ENCODE assay signal across 10 mouse cellular contexts in genomic region chr4:148604141-148604540, GRCm38 (mm10). TPM values are rescaled to one million over a fixed set of nuclear protein-coding genes. Genes with fewer than 3 reads are reported as not detected.
DNase-seq lines count a peak whose midpoint lies in the region.
"Had no signal": no experiment of that assay in that cellular context is flagged by ENCODE, and none has a peak within 500 bp of the region (broad histone marks: within the 10 kb centered on the region; RNA-seq: fewer than 3 reads in every experiment).

No protein-coding gene starts in this region.

- DNase-seq in layer of hippocampus, adult 18-20 months (ENCODE audit: low spot score in 2 of 2) = peak; percentile 78 to 80
- no peak for DNase-seq in layer of hippocampus, adult 9-10 months (ENCODE audit: low spot score)
- DNase-seq in brain, adult 2 months (ENCODE audit: low read depth, low spot score) = peak; percentile 92
- DNase-seq in frontal cortex, postnatal 25 days (ENCODE audit: low spot score in 2 of 2) = peak; percentile 35 to 41
- DNase-seq in right cerebral cortex, postnatal 10 days (ENCODE audit: low spot score in 2 of 2) = peak; percentile 66 to 71
- DNase-seq in ovary, postnatal 36 days (ENCODE audit: low spot score) = no peak
- no peak for DNase-seq in thymus, postnatal 10 days (ENCODE audit: low spot score in 2 of 2)
- DNase-seq in heart, postnatal 36 days = no peak
- DNase-seq: cerebellum, adult 11-12 months had no signal

- intact Hi-C loops in heart, postnatal 36 days (cut with DNase I) = no loop called here

RNA-seq across cellular contexts. Expression of gene Masp2, which starts 1.8 kb away (rescaled TPM):
- total RNA-seq in layer of hippocampus, adult 18-20 months (2021) = 1 to 10 TPM; 3.4 to 3.9 TPM
- total RNA-seq in heart, postnatal 36 days (2021) = under 1 TPM in 1 of 2 experiments, not detected in 1; 0.56 TPM

RNA-seq across cellular contexts. Expression of gene Srm, which starts 12.8 kb away (rescaled TPM):
- 10 to 100 TPM; 70.4 to 71.7 TPM for total RNA-seq in layer of hippocampus, adult 18-20 months (2021)
- total RNA-seq in heart, postnatal 36 days (2021) = 10 to 100 TPM; 17.5 to 18.7 TPM

RNA-seq across cellular contexts. Expression of gene Tardbp, which starts 22.7 kb away (rescaled TPM):
- 100 to 1,000 TPM; 195 to 227 TPM for total RNA-seq in layer of hippocampus, adult 18-20 months (2021)
- total RNA-seq in heart, postnatal 36 days (2021) = 100 to 1,000 TPM; 123 to 130 TPM

RNA-seq across cellular contexts. Expression of gene Gm572, which starts 39.0 kb away (rescaled TPM):
- not detected for total RNA-seq in layer of hippocampus, adult 18-20 months (2021)
- total RNA-seq in heart, postnatal 36 days (2021) = 1 to 10 TPM; 3.7 to 5.5 TPM
- total RNA-seq: hematopoietic stem cell, adult 5-6 weeks had no signal

RNA-seq across cellular contexts. Expression of gene Exosc10, which starts 45.9 kb away (rescaled TPM):
- total RNA-seq in layer of hippocampus, adult 18-20 months (2021) = 10 to 100 TPM; 47.7 to 51.5 TPM
- 10 to 100 TPM; 38.5 to 43.2 TPM for total RNA-seq in heart, postnatal 36 days (2021)

Comparison
In these comparisons a context has a peak if more than half of its experiments do, and no peak if none do; other contexts are left out.
1. DNase-seq: peak in layer of hippocampus, adult 18-20 months (2 of 2), brain, adult 2 months (single experiment), frontal cortex, postnatal 25 days (2 of 2) and right cerebral cortex, postnatal 10 days (2 of 2); none in layer of hippocampus, adult 9-10 months (single experiment), ovary, postnatal 36 days (single experiment), thymus, postnatal 10 days (0 of 2) and heart, postnatal 36 days (0 of 2).